Mouse (Mus musculus): ENCODE data around the gene Cldn10. TPM values are rescaled to one million over a fixed set of nuclear protein-coding genes. Genes with fewer than 3 reads are reported as not detected.
A peak's percentile ranks its signal among the peaks of the same experiment; 100 is the strongest.

Cldn10 gene
- polyA plus RNA-seq, 1 experiment, result 232 TPM

- no peak for DNase-seq
- no peak overlapping the region for H3K4me3 ChIP-seq (ENCODE audit: insufficient read depth, low read depth, low read length)
- TF ChIP-seq POLR2A (IDR thresholded peaks at IDR 0.05; ENCODE audit: low read depth, low read length), result no peak
- no peak for TF ChIP-seq CTCF (conservative IDR thresholded peaks at IDR 0.05; ENCODE audit: insufficient read depth, insufficient read length, low read depth, low read length)
- H3K4me1 ChIP-seq (ENCODE audit: control insufficient read depth, insufficient read depth, low read length), result no peaks in the 10 kb centered on the region
- 73% methylated on average over 18 of the region's 18 CpGs for WGBS
- H3K27me3 ChIP-seq (replicated peaks; ENCODE audit: control insufficient read depth, insufficient read depth, low read length), result no peaks in the 10 kb centered on the region
- no peak overlapping the region for H3K27ac ChIP-seq (ENCODE audit: insufficient read depth, low read depth, low read length)
- no peaks in the 10 kb centered on the region for H3K36me3 ChIP-seq (ENCODE audit: control insufficient read depth, insufficient read depth, low read length)
These were observed 95.9 kb downstream of the Cldn10 start for GRCm38 (mm10) chr14:118883344-118884249.

- TF ChIP-seq POLR2A (IDR thresholded peaks at IDR 0.05; ENCODE audit: low read depth, low read length) (no peak), CTCF (conservative IDR thresholded peaks at IDR 0.05; ENCODE audit: insufficient read depth, insufficient read length, low read depth, low read length) (no peak)
- Histone ChIP-seq H3K4me1 (ENCODE audit: control insufficient read depth, insufficient read depth, low read length) (no peaks in the 10 kb centered on the region), H3K27ac (ENCODE audit: insufficient read depth, low read depth, low read length) (no peak overlapping the region), H3K4me3 (ENCODE audit: insufficient read depth, low read depth, low read length) (no peak overlapping the region), H3K36me3 (ENCODE audit: control insufficient read depth, insufficient read depth, low read length) (no peaks in the 10 kb centered on the region), H3K27me3 (replicated peaks; ENCODE audit: control insufficient read depth, insufficient read depth, low read length) (no peaks in the 10 kb centered on the region)
- no peak for DNase-seq
- 74% methylated on average over 7 of the region's 7 CpGs for WGBS
These were observed 96.5 kb downstream of the Cldn10 start for GRCm38 (mm10) chr14:118884250-118884556.

GRCm38 (mm10) chr14:118890101-118890500 is 102.4 kb downstream of the Cldn10 start:
- 92% methylated on average over 4 of the region's 4 CpGs for WGBS
- no peaks in the 10 kb centered on the region for H3K36me3 ChIP-seq (ENCODE audit: control insufficient read depth, insufficient read depth, low read length)
- TF ChIP-seq CTCF (conservative IDR thresholded peaks at IDR 0.05; ENCODE audit: insufficient read depth, insufficient read length, low read depth, low read length), result no peak
- no peak for TF ChIP-seq POLR2A (IDR thresholded peaks at IDR 0.05; ENCODE audit: low read depth, low read length)
- no peak for DNase-seq
- no peaks in the 10 kb centered on the region for H3K27me3 ChIP-seq (replicated peaks; ENCODE audit: control insufficient read depth, insufficient read depth, low read length)
- H3K4me3 ChIP-seq (ENCODE audit: insufficient read depth, low read depth, low read length), result no peak overlapping the region
- 0 out of 2 replicates have a peak, but pooled peaks cover 3% of the 10 kb centered on the region for H3K4me1 ChIP-seq (ENCODE audit: control insufficient read depth, insufficient read depth, low read length)
- H3K27ac ChIP-seq (ENCODE audit: insufficient read depth, low read depth, low read length), result no peak overlapping the region

- Histone ChIP-seq H3K4me3 (ENCODE audit: insufficient read depth, low read depth, low read length) (no peak overlapping the region), H3K36me3 (ENCODE audit: control insufficient read depth, insufficient read depth, low read length) (no peaks in the 10 kb centered on the region), H3K27me3 (replicated peaks; ENCODE audit: control insufficient read depth, insufficient read depth, low read length) (no peaks in the 10 kb centered on the region), H3K27ac (ENCODE audit: insufficient read depth, low read depth, low read length) (peak overlapping the region; percentile 92), H3K4me1 (ENCODE audit: control insufficient read depth, insufficient read depth, low read length) (peaks cover 11% of the 10 kb centered on the region)
- WGBS, result 36% methylated on average over 7 of the region's 7 CpGs
- peak; percentile 73 for DNase-seq
- no peak for TF ChIP-seq POLR2A (IDR thresholded peaks at IDR 0.05; ENCODE audit: low read depth, low read length)
- TF ChIP-seq CTCF (conservative IDR thresholded peaks at IDR 0.05; ENCODE audit: insufficient read depth, insufficient read length, low read depth, low read length), result no peak
These were observed 107.5 kb downstream of the Cldn10 start for GRCm38 (mm10) chr14:118895228-118895627.

GRCm38 (mm10) chr14:118895655-118896054 is 107.9 kb downstream of the Cldn10 start:
- 40% methylated on average over 10 of the region's 10 CpGs for WGBS
- no peak overlapping the region for H3K4me3 ChIP-seq (ENCODE audit: insufficient read depth, low read depth, low read length)
- peak; percentile 87 for DNase-seq
- H3K36me3 ChIP-seq (ENCODE audit: control insufficient read depth, insufficient read depth, low read length), result no peaks in the 10 kb centered on the region
- TF ChIP-seq POLR2A (IDR thresholded peaks at IDR 0.05; ENCODE audit: low read depth, low read length) (no peak), CTCF (conservative IDR thresholded peaks at IDR 0.05; ENCODE audit: insufficient read depth, insufficient read length, low read depth, low read length) (no peak)
- H3K4me1 ChIP-seq (ENCODE audit: control insufficient read depth, insufficient read depth, low read length), result peaks cover 11% of the 10 kb centered on the region
- peak overlapping the region; percentile 92 for H3K27ac ChIP-seq (ENCODE audit: insufficient read depth, low read depth, low read length)
- no peaks in the 10 kb centered on the region for H3K27me3 ChIP-seq (replicated peaks; ENCODE audit: control insufficient read depth, insufficient read depth, low read length)

- DNase-seq, result peak; percentile 36
- TF ChIP-seq POLR2A (IDR thresholded peaks at IDR 0.05; ENCODE audit: low read depth, low read length), result no peak
- no peak; the same call in 1 of the 2 replicates for TF ChIP-seq CTCF (conservative IDR thresholded peaks at IDR 0.05; ENCODE audit: insufficient read depth, insufficient read length, low read depth, low read length)
- Histone ChIP-seq H3K4me3 (ENCODE audit: insufficient read depth, low read depth, low read length) (no peak overlapping the region), H3K4me1 (ENCODE audit: control insufficient read depth, insufficient read depth, low read length) (peaks cover 12% of the 10 kb centered on the region), H3K27me3 (replicated peaks; ENCODE audit: control insufficient read depth, insufficient read depth, low read length) (no peaks in the 10 kb centered on the region), H3K27ac (ENCODE audit: insufficient read depth, low read depth, low read length) (no peak overlapping the region), H3K36me3 (ENCODE audit: control insufficient read depth, insufficient read depth, low read length) (no peaks in the 10 kb centered on the region)
- 75% methylated on average over 11 of the region's 11 CpGs for WGBS
These were observed 112.2 kb downstream of the Cldn10 start for GRCm38 (mm10) chr14:118899940-118900339.

- WGBS, result 96% methylated on average over 1 of the region's 1 CpGs
- H3K36me3 ChIP-seq (ENCODE audit: control insufficient read depth, insufficient read depth, low read length), result no peaks in the 10 kb centered on the region
- peaks cover 4% of the 10 kb centered on the region for H3K4me1 ChIP-seq (ENCODE audit: control insufficient read depth, insufficient read depth, low read length)
- no peak overlapping the region for H3K4me3 ChIP-seq (ENCODE audit: insufficient read depth, low read depth, low read length)
- DNase-seq, result no peak
- no peaks in the 10 kb centered on the region for H3K27me3 ChIP-seq (replicated peaks; ENCODE audit: control insufficient read depth, insufficient read depth, low read length)
- H3K27ac ChIP-seq (ENCODE audit: insufficient read depth, low read depth, low read length), result no peak overlapping the region
- no peak for TF ChIP-seq CTCF (conservative IDR thresholded peaks at IDR 0.05; ENCODE audit: insufficient read depth, insufficient read length, low read depth, low read length)
- no peak for TF ChIP-seq POLR2A (IDR thresholded peaks at IDR 0.05; ENCODE audit: low read depth, low read length)
These were observed 113.2 kb downstream of the Cldn10 start for GRCm38 (mm10) chr14:118900911-118901310.
